Mouse (Mus musculus) forebrain, postnatal 0 days (tissue): ENCODE results near the gene Gm10644. TPM values are rescaled to one million over a fixed set of nuclear protein-coding genes. Genes with fewer than 3 reads are reported as not detected.

ENCODE experiments used
- ATAC-seq: fragments of 200-750 bp; cut with Nextera tagmentation; 2 replicates; pipeline ENCODE4 v1.8.0; 2017; ENCODE audit warnings: mild to moderate bottlenecking, moderate library complexity
- DNase-seq: peaks from one replicate; pipeline ENCODE4 v3.0.0-alpha.2; 2015
- H3K27ac ChIP-seq: fragments of 300-500 bp; sonication (generic); 2 replicates; pipeline ENCODE4 v1.5.1; 2014; ENCODE audit warnings: low read depth, mild to moderate bottlenecking, antibody characterized with exemption, low read length, moderate library complexity, mixed read lengths
- H3K27me3 ChIP-seq: fragments of 300-500 bp; sonication (generic); 2 replicates; pipeline ENCODE4 v1.6.1; 2014; ENCODE audit warnings: mild to moderate bottlenecking, low read length, mixed read lengths; ENCODE audit not compliant: insufficient read depth
- H3K36me3 ChIP-seq: fragments of 300-500 bp; sonication (generic); 2 replicates; pipeline ENCODE4 v1.6.1; 2014; ENCODE audit warnings: mild to moderate bottlenecking, moderate library complexity; ENCODE audit not compliant: insufficient read depth
- H3K4me1 ChIP-seq: fragments of 300-500 bp; sonication (generic); 2 replicates; pipeline ENCODE4 v1.6.1; 2014; ENCODE audit warnings: antibody characterized with exemption; ENCODE audit not compliant: insufficient read depth
- H3K4me2 ChIP-seq: fragments of 300-500 bp; sonication (generic); 2 replicates; pipeline ENCODE4 v1.6.1; 2014; ENCODE audit warnings: low read depth, mild to moderate bottlenecking, moderate library complexity
- H3K4me3 ChIP-seq: fragments of 300-500 bp; sonication (generic); 2 replicates; pipeline ENCODE4 v1.5.1; 2014; ENCODE audit warnings: low read depth, low read length, mixed read lengths
- H3K9ac ChIP-seq: fragments of 300-500 bp; sonication (generic); 2 replicates; pipeline ENCODE4 v1.6.1; 2014; ENCODE audit warnings: mild to moderate bottlenecking
- H3K9me3 ChIP-seq: fragments of 300-500 bp; sonication (generic); 2 replicates; pipeline ENCODE4 v1.6.1; 2016; ENCODE audit warnings: low read length
- CTCF ChIP-seq: sonication (generic); IDR thresholded peaks from 2 replicates; pipeline ENCODE4 v1.5.1; 2016; ENCODE audit warnings: antibody characterized with exemption, control low read depth, low read depth
- WGBS: fragments of 180-500 bp; shearing (Covaris S2); extraction: QIAGEN DNeasy Blood & Tissue Kit; methylation state at CpG from one replicate; pipeline ENCODE4 v1.1.7; 2014; 5-methylcytosine and 5-hydroxymethylcytosine counted together
- polyA plus RNA-seq: library from polyadenylated mRNA; unstranded; fragments of >200 nt; fragmentation: Nextera tagmentation; extraction: Ambion mirVana; gene quantifications from 2 replicates; pipeline ENCODE4 v1.2.1, GENCODE M21; 2015
- total RNA-seq: library from RNA; depleted of rRNA; stranded (reverse); fragments of >200 nt; gene quantifications from 2 replicates; pipeline ENCODE4 v1.2.3, GENCODE M21; 2014

Gene Gm10644
- total and polyA plus RNA-seq, 2 experiments from 2014 or later: 0.14 to 0.40 TPM

DNA sequence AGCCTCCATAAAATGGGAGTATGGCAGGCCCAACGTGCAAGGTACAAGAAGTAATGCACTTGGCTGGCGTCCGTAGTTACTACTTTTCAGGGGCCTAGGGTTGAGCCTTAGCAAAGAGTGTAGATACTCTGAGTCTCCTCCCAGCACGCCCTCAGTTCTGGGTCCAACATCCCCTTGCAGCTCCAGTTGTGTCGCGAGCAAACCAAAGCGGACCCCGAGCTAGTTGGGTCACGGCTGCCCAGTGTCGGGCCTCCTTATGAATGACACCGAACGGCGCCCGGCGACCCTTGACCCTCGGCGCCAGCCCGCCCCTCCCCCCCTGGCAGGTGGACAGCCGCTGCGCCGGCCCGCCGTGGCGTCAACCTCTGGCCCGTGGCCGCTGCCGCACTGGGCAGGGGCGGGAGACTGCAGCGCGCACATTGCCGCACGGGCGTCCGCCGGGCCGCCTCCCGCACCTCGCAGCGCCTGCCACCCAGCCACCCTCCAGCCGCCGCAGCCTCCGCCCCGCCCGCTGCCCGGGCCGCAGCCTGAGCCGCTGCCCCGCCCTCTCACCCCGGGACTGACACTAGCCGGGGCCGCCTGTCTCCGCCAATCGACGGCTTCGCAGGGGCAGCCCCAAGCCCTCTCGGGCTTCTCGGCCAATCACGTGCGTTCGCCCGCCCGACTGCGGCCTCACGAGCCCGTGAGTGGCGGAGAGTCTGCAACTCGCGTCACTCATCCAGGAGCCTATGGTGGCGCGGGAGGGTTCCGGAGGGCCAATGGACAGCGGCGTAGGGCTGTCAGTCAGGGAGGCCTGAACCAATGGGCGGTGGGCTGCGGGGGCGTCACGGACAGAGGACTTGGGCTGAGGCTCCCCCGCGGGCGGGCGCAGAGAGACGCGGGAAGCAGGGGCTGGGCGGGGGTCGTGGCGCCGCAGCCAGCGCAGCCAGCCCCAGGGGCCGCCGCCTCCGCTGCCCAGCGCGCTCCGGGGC, 17.4 kb upstream of the Gm10644 start, which contains the start of gene Prkaca:
TSS of gene Prkaca (plus strand) at position 844 of the 971 bp plus-strand sequence.
- no peak for TF ChIP-seq CTCF
- Histone ChIP-seq H3K27ac (peak within 1 kb of the TSS; percentile 75), H3K4me1 (peaks cover 11% of the 10 kb centered on the region), H3K27me3 (no peaks in the 10 kb centered on the region), H3K36me3 (no peaks in the 10 kb centered on the region; the same call in 1 of the 2 replicates), H3K9ac (peak within 1 kb of the TSS; percentile 88), H3K9me3 (no peaks in the 10 kb centered on the region), H3K4me3 (peak within 1 kb of the TSS; percentile 97), H3K4me2 (peak within 1 kb of the TSS; percentile 96)
- DNase-seq (peak; percentile 99), ATAC-seq (peak; percentile 99)
- under 1% methylated on average over 72 of the region's 94 CpGs for WGBS

GRCm38 (mm10) chr8:83971661-83972060, 16.7 kb upstream of the Gm10644 start:
- WGBS: 74% methylated on average over 6 of the region's 6 CpGs
- Histone ChIP-seq H3K9ac (peak overlapping the region; percentile 65; the same call in 1 of the 2 replicates), H3K27ac (no peak overlapping the region)

GRCm38 (mm10) chr8:83971121-83971520, 16.1 kb upstream of the Gm10644 start:
- WGBS: 86% methylated on average over 4 of the region's 4 CpGs
- DNase-seq (no peak), ATAC-seq (no peak)
- H3K4me3 ChIP-seq: no peak overlapping the region
- no peak overlapping the region for H3K27ac ChIP-seq
- peaks cover 11% of the 10 kb centered on the region for H3K4me1 ChIP-seq
- H3K27me3 ChIP-seq: no peaks in the 10 kb centered on the region
- TF ChIP-seq CTCF: no peak
- H3K9ac ChIP-seq: no peak overlapping the region
- no peaks in the 10 kb centered on the region for H3K9me3 ChIP-seq
- no peaks in the 10 kb centered on the region; the same call in 1 of the 2 replicates for H3K36me3 ChIP-seq
- no peak overlapping the region for H3K4me2 ChIP-seq

More at GRCm38 (mm10) chr8:83971661-83972060, 16.7 kb upstream of the Gm10644 start:
- DNase-seq: no peak
- H3K36me3 ChIP-seq: no peaks in the 10 kb centered on the region; the same call in 1 of the 2 replicates
- peaks cover 11% of the 10 kb centered on the region for H3K4me1 ChIP-seq
- peak overlapping the region; percentile 89 for H3K4me2 ChIP-seq
- H3K27me3 ChIP-seq: no peaks in the 10 kb centered on the region
- ATAC-seq: no peak
- no peaks in the 10 kb centered on the region for H3K9me3 ChIP-seq
- no peak for TF ChIP-seq CTCF
- H3K4me3 ChIP-seq: peak overlapping the region; percentile 97

- TF ChIP-seq CTCF: no peak
- no peak overlapping the region for H3K4me2 ChIP-seq
- H3K4me3 ChIP-seq: no peak overlapping the region
- no peaks in the 10 kb centered on the region for H3K36me3 ChIP-seq
- H3K4me1 ChIP-seq: 0 out of 2 replicates have a peak, but pooled peaks cover 6% of the 10 kb centered on the region
- WGBS: 94% methylated on average over 7 of the region's 7 CpGs
- H3K27ac ChIP-seq: no peak overlapping the region
- H3K9me3 ChIP-seq: no peaks in the 10 kb centered on the region
- ATAC-seq: no peak
- H3K9ac ChIP-seq: no peak overlapping the region
- H3K27me3 ChIP-seq: no peaks in the 10 kb centered on the region
- no peak for DNase-seq
Measured at GRCm38 (mm10) chr8:83967701-83968100, 12.7 kb upstream of the Gm10644 start.

- Histone ChIP-seq H3K4me2 (no peak overlapping the region), H3K27ac (no peak overlapping the region), H3K36me3 (no peaks in the 10 kb centered on the region), H3K9ac (no peak overlapping the region), H3K27me3 (no peaks in the 10 kb centered on the region), H3K4me1 (no peaks in the 10 kb centered on the region), H3K9me3 (no peaks in the 10 kb centered on the region), H3K4me3 (no peak overlapping the region)
- ATAC-seq (no peak), DNase-seq (no peak)
- TF ChIP-seq CTCF: no peak
- WGBS: 94% methylated on average over 5 of the region's 5 CpGs
Measured at GRCm38 (mm10) chr8:83964015-83964765, 9.2 kb upstream of the Gm10644 start.

GRCm38 (mm10) chr8:83956789-83957188, 1.8 kb upstream of the Gm10644 start:
- no peaks in the 10 kb centered on the region for H3K4me1 ChIP-seq
- no peak overlapping the region for H3K4me3 ChIP-seq
- H3K9ac ChIP-seq: no peak overlapping the region
- H3K27ac ChIP-seq: no peak overlapping the region
- WGBS: 20% methylated on average over 1 of the region's 1 CpGs
- H3K9me3 ChIP-seq: no peaks in the 10 kb centered on the region
- TF ChIP-seq CTCF: peak; percentile 34
- H3K27me3 ChIP-seq: no peaks in the 10 kb centered on the region
- H3K36me3 ChIP-seq: no peaks in the 10 kb centered on the region
- DNase-seq: no peak
- no peak for ATAC-seq
- H3K4me2 ChIP-seq: no peak overlapping the region
